Mouse (Mus musculus) adrenal gland, postnatal 10 days (tissue): ENCODE data around the gene Prdm10. TPM values are rescaled to one million over a fixed set of nuclear protein-coding genes. Genes with fewer than 3 reads are reported as not detected.
A peak's percentile ranks its signal among the peaks of the same experiment; 100 is the strongest.

Source experiments
- DNase-seq: peaks from one replicate; pipeline ENCODE4 v3.0.0; 2021; ENCODE audit warnings: mixed read lengths
- total RNA-seq, 2 experiments: library from RNA; stranded (reverse); gene quantifications; 2 replicates each; pipeline ENCODE4 v1.2.3; 2021

Gene Prdm10
- total RNA-seq, 2 experiments from 2014 or later, result 5.9 to 7.8 TPM

DNA sequence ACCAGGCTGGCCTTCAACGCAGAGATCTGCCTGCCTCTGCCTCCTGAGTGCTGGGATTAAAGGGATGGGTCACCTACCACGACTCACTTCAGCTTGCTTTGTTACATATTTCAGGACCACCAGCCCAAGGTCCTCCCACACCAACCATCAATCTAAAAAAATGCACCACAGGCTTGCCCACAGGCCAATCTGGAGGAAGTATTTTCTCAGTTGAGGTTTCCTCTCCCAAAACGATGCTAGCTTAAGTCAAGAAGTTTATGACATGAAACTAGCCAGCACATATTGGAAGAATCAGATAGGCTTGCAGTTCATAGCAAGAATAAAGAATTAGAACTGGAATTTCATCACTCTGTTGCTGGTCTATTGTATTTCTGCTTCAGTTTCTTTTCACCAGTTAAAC is 24.0 kb downstream of the Prdm10 start:
- no peak for DNase-seq

DNA sequence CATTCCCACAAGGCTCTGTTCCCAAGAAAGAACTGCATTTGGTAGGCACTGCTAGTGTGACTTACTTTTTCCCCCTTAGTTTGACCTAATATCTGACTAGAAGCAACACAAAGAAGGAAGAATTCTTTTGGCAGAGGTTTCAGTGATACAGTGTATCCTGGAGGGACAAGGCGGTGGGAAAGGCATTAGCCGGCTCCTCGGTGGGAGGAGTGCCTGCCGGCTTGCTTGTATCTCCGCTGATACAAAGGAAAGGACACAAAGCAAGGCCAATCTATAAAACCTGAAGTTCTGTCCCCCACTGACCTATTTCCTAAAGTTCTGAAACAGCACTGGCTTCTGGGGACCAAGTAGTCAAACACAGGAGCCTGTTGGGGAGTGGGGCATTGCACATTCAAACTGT is 24.8 kb downstream of the Prdm10 start:
- DNase-seq, result no peak

DNA sequence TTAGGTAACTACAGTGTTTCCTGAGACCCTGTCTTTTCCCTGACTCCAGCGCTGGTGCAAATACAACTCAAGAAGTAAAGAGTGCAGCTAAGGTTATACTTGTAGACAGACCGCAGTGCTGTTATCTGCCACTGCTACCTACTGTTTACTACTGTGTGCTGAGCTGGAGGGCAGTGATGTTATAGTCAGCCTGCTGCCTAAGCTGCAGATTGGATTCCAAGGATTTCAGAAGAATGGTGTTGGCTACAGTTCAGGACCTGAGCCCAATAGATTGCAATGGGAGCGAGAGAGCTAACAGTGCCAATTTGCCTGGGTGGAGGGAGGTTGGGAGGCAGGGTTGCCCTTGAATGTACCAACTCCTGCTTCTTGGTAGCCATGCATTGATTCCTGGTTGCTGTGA is 25.5 kb downstream of the Prdm10 start:
- peak; percentile 58 for DNase-seq

DNA sequence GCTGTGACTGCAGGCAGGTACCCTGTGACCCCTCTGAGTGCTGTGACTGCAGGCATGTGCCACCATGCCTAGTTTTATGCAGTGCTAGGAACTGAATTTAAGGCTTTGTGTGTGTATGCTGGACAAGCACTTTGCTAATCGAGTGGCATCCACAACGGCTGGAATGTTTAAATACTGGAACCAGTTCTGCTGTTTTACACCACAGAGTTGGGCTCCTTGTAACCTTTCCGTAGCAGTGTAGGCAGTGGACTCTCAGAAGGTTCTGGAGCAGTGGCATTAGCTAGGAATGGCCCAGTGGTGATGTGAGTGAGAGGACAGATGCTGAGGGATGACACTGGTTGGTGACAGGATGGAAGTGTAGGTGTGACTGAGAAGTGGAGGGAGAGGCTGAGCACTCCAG is 26.9 kb downstream of the Prdm10 start:
- DNase-seq, result no peak

DNA sequence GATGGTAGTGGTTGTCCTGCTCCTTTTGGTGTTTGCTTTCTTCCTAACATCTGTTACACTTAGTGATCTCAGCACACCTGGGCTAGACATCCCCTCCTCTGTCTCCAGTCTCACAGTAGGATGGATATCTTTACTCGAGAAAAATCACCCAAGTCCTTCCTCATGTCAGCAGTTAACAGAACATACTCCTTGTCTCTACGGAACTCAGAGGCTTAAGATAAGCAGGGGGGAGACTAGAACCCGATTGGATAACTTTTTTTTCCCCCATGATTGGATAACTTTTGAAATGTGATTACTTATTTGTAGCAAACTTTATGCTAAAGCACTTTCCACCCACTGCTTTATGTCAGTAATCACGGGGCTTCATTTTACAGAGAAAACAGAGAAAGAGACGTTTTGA is 28.7 kb downstream of the Prdm10 start:
- no peak for DNase-seq

DNA sequence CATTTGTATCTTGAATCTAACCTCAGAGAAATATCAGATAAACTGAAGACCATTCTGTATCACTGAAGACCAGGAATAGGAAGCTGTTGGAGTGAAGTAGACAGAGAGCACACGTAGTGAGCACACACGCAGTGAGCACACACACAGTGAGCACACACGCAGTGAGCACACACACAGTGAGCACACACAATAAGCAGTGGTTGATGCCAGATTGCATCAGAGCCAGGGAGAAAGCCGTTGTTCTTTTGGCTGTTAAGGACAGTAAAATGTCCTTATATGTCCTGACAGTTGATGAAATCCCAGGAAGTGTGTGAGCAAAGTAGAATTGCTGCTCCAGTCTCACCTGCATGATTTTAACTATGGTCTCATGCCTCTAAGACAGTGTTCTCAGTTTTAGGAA is 30.3 kb downstream of the Prdm10 start:
- DNase-seq, result no peak

DNA sequence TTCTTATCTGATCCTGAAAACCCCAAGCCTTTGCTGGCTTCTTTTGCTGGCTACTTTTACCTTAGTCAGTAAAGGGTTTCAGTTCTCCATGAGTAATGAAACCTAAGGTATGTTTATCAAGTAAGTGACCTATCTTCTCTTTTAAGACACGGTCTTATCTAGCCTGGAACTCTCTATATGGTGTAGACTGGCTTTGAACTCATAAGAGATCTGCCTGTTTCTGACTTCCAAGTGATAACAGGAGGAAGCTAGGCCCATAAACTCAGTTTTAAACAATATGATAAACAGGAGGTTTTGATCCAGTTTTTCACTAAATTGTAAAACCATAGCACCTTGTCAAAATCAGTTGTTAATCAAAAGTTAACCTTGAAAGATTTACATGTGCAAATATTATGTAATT is 33.5 kb downstream of the Prdm10 start:
- DNase-seq, result no peak

DNA sequence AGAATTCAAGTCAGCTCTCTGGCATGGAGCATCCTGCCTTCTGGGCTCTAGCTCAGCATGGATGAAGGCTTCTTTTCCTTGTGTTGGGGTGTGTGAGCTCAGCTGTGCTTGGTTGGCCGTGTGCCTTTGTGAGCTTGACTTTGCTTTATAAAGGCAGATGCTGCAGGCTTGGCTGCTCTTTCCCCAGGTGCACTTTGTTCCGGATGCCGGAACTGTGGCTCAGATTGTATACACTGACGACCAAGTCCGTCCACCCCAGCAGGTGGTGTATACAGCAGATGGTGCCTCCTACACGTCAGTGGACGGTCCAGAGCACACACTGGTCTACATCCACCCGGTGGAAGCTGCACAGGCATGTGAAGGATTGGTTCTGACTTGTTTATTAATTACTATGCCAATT is 35.6 kb downstream of the Prdm10 start:
- no peak for DNase-seq

DNA sequence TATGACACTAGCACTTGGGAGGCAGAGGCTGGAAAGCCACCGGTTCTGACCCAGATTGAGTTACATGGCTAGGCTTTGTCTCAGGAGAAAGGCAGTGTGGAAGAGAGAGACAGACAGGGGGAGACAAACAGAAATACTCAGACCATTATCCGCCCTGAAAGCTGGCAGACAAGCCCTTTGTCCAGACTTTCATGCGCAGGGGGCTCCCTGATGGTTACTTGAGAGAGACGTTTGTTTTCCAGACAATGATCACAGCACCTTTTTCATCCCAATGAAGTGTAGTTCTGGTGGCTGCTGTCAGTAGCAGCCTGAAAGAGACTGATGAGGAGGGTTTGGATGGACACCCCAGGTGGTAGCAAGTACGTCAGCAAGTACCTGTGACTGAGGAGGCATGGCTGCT is 38.6 kb downstream of the Prdm10 start:
- no peak for DNase-seq

DNA sequence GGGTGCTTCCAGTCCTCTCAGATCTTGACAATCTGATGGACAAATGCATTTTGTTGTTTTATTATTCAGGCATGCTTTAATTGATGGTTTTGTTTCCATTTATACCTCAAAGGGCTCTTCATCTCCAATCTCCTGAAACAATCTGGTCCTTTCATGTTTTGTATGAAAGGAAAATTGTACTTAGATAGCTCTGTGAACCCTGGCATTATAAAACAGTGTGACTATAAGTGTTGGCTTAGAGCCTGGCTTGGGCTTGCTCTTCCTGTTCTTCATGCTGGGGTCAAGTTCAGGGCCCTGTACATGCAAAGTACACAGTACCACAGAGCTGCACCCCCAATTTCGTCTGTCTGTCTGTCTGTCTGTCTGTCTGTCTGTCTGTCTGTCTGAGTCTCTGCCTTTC is 40.4 kb downstream of the Prdm10 start:
- no peak for DNase-seq

DNA sequence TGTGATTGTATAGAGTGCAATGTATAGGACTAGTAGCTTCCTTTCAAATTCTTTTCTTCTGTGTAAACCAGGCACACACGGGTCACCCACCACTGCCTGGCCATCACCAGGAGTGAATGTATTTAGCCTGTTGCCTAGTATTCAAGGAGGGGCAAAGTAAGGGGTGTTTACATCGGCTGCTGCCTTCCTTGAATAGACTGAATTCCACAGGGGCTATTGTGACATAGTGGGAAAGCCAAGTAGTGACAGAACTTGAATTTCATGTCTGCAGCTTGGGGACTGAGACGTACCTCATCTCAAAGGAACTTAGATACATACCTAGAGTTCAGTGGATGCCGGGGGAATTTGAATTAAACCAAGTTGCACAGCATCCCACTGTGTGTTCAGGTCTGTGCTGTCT is 41.2 kb downstream of the Prdm10 start:
- no peak for DNase-seq

DNA sequence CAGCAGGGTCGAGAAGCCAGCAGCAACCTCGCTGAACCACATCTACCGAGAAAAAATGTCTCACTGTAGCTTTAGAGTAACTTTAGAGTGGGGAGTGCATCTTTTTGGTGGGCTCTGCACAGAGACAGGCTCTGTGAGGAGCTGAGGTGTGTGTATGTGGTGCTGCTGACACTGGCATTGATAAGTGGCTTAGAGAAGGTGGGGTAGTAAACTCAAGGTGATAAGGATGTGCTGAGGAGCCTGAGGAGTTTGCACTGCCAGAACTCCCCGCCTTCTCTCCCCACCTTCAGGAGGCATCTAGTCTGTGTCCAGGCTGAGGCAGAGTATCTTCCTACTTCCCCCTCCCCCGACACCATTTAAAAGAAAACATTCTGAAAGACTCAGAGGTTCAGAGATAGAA is 41.8 kb downstream of the Prdm10 start:
- no peak for DNase-seq

DNA sequence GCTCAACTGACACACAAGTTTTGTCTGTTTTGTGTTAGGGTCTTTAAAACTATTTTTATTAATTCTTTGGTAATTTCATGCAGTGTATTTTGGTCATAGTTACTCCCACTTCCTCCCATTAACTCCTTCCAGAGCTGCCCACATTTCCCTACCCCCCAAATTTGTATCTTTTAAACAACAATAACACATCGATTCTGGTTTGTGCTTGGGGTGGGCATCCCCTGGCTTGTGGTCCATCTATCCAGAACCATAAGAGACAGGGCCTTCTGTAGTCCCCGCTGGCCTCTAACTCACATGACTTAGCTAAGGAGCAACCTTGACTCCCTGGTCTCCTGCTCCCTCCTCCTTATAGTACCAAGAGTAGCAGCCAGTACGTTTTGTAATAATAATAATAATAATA is 50.5 kb downstream of the Prdm10 start:
- DNase-seq, result no peak

DNA sequence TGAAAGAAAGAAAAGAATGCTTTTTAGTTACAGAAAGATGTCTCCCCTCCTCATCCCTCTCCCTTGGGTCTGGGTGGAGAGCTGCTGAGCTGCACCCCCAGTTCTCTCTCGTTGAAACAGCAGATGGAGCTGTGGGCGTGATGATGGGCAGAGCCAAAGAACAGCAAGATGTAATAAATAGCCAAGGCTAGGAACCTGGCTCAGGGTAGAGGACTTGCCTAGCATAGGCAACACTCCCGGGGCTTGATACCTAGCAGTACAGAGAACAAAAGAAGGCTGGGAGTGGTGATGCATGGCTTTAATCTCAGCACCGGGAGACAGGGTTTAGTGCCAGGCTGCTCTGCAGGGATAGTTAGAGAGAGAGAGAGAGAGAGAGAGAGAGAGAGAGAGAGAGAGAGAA is 50.9 kb downstream of the Prdm10 start:
- DNase-seq, result no peak

DNA sequence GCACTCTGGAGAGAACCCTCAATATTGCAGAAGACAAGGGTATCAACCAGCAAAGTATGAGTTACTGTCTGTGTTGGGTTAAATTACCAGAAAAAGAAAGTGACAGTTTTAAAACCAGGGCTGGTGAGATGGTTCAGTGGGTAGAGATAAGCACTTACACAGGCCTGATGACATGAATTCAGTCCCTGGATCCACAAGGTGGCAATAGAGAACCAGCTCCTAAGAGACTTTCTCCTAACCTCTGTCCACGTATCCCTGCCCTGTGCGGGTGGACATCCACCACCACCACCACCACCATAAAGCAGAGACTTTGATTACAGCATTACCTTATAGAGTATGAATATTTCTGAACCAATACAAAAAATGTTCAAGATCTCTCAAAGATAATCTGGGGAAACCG is 51.6 kb downstream of the Prdm10 start:
- peak; percentile 27 for DNase-seq

DNA sequence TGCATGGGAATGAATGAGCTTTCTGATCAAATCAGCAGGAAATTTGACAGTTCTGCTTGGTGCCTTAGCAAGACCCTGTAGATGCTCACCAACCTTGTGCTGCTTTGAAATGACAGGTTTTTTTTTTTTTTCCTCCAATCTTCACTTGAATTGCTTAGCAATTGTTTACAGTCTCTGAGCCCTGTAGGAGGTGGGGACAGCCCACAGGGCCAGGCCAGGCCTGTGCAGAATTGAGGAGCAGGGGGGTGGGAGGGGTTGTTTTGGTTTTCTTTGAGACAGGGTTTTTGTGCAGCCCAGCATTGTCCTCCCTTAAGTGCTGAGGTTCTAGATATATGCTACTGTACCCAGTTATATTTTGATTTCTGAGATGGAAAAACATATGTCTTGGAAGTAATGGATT is 52.5 kb downstream of the Prdm10 start:
- no peak for DNase-seq

DNA sequence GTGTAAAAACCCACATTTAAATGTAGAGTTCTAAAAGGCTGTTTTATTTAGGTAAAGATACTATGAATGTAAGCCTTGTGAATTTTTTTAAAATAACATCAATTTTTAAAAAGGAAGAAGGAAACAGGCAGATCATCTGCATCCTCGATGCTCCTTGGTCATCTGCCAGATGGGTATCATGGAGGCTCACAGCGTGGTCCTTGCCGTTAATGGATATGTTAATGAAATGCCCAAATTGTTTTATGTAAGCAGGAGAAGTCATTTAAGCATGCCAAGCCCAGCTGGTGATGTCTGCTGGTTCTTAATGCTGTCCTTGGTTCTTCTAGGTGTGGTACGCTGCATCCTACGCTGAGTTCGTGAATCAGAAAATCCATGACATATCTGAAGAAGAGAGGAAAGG is 54.7 kb downstream of the Prdm10 start:
- no peak for DNase-seq

DNA sequence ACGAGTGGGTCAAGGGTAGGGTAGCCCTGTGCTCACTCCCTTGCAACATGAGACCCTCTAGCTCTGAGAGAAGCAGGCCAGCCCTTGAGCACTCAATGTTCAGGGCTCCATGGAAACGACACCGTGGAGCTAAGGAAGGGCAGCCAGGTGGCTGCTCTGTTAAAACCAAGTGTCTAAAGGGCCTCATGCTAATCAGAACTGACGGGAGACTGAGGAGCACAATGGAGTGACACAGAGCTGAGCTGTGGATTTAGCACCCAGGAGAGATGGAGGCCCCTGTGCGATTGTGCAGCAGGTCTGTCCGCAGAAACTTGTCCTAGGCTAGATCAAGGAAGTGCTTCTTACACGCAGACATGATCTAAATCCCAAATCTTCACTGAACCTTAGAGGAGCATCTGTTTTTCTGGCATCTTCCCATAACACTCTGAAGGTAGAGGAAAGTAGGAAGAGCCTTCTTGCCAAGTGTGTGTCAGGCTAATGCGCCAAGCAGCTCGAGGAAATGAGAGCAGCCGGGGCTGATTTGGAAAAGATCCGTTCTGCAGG is 64.0 kb downstream of the Prdm10 start:
- DNase-seq, result no peak

DNA sequence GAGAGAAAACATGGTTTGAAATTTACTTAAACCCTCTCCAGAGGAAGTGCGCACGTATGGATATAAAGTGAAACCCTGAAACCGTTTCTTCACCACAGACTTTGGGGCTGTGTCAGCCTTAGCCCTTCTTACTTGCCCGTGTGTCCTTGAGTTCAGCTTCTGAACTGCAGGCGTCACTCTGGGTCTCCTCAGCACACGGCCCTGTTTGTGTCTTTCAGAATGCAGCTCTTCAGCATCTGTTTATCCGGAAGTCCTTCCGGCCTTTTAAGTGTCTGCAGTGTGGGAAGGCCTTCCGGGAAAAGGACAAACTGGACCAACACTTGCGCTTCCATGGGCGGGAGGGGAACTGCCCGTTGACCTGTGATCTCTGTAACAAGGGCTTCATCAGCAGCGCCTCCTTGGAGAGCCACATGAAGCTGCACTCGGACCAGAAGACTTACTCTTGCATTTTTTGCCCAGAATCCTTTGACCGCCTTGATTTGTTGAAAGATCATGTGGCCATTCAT is 66.3 kb downstream of the Prdm10 start:
- DNase-seq, result no peak

DNA sequence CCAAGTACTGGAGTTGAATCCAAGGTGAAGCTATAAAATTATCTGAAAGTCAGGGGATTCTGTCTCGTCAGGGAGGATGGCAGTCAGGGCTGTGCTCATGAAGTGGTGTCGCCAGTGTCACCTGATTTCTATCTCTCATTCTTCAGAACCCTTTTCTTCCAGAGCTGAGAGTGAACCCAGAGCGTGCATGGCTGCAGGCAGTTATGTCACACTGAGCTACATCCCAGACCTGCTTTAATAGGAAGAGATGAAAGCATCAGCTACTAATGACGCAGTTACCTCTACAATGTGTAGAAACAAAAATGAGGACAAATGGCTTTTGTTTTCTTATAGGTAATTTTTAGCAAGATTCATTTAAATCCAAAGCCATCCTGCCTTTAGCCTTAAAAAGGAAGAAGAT is 68.1 kb downstream of the Prdm10 start:
- no peak for DNase-seq

DNA sequence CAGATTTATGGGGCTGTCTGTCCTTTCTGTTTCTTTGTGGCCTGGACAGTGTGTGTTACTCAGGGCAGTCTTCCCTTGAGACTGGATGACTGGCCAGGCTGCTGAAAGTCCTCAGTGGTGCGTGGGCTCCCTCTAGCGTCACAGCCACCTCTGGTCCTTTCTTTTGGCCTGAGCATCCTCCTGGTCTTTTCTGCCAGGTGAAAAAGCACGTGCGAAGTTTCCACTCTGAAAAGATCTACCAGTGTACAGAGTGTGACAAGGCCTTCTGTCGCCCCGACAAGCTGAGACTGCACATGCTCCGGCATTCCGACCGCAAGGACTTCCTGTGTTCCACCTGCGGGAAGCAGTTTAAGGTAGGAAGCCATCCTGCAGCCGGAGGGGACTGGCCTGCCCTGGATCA is 68.6 kb downstream of the Prdm10 start:
- peak; percentile 86 for DNase-seq

DNA sequence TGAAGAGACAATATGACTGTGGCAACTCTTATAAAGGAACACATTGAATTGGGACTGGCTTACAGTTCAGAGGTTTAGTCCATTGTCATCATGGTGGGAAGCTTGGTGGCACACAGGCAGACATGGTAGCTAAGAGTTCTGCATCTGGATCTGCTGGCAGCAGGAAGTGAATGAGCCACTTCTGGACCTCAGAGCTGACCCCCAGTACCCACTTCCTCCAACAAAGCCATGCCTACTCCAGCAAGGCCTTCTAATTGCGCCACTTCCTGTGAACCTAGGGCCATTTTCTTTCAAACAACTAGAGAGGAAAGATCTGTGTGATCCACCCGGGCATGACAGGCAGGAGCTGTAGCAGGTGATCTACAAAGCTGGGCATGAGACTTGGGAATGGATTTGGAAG is 72.4 kb downstream of the Prdm10 start:
- DNase-seq, result no peak

DNA sequence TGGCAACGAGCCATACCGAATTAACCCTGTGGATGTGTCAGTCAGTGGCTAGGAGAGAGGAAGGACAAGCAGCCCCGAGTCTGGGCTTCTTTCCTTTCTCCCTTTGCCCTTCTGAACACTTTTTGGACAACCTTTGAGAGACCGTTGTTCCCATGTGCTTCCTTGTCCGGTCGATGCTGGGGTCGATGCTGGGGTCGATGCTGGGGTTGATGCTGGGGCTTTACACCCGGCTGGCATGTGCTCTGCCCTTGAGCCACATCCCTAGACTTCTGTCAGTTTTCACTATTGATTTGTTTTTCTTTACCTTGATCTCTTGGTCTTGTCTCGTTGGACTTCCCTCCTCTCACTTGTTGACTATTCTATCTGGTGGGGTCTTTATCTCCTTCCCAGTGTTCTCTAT is 73.2 kb downstream of the Prdm10 start:
- no peak for DNase-seq

DNA sequence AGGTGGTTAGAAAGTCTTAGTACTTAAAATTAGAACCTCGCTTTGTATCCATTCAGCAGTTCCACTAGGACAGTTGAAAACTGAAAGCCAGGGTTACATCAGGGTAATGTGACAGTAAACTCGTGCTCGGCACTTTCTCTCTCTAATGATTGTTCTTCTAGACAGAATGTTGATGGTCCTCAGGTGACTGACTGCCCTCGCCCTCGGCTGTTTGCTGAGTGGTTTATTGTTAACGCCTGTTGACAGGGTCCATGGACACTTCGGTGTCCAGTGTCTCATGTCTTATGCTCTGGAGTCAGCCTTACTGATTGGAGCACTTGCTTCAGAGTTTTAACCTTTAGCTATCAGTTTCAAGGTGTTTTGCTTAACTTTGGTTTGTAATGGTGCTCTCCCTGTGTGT is 73.7 kb downstream of the Prdm10 start:
- no peak for DNase-seq
